Mouse (Mus musculus) left cerebral cortex, postnatal 25 days (tissue): ENCODE data around the gene Gm8180. TPM values are rescaled to one million over a fixed set of nuclear protein-coding genes. Genes with fewer than 3 reads are reported as not detected.
"Not testable (repeated sequence)": the region's sequence is repeated elsewhere in the genome, so short reads cannot be mapped to it uniquely, and the experiment has no call there.

ENCODE experiments used
- DNase-seq, 2 experiments: peaks; one replicate each; pipeline ENCODE4 v3.0.0; 2022; ENCODE audit warnings: low spot score in 2 of 2, mixed read lengths in 1 of 2
- intact Hi-C: fragments of 180-260 bp; cut with DNase I; formaldehyde crosslinking; loops from one replicate; pipeline ENCODE4 v1.15.1; 2025
- total RNA-seq, 2 experiments: library from RNA; stranded (reverse); gene quantifications; 2 replicates each; pipeline ENCODE4 v1.2.3; 2021

The Gm8180 gene
- not detected for total RNA-seq

GRCm38 (mm10) chr14:43784645-43785044, at the start of gene Gm8180:
Gm8180 (minus strand) TSS chr14:43784745.
- intact Hi-C loops, DNase-seq: not testable (repeated sequence)

GRCm38 (mm10) chr14:43830385-43830784, 45.8 kb upstream of the Gm8180 start:
- DNase-seq, intact Hi-C loops: not testable (repeated sequence)

GRCm38 (mm10) chr14:43824176-43824575, 39.6 kb upstream of the Gm8180 start:
- intact Hi-C loops: not testable (repeated sequence)

GRCm38 (mm10) chr14:43821869-43822268, 37.3 kb upstream of the Gm8180 start:
- intact Hi-C loops, DNase-seq: not testable (repeated sequence)

More at GRCm38 (mm10) chr14:43824176-43824575, 39.6 kb upstream of the Gm8180 start:
- not testable (repeated sequence) for DNase-seq

GRCm38 (mm10) chr14:43812458-43812857, 27.9 kb upstream of the Gm8180 start:
- intact Hi-C loops: not testable (repeated sequence)

GRCm38 (mm10) chr14:43808142-43808541, 23.6 kb upstream of the Gm8180 start:
- DNase-seq, intact Hi-C loops: not testable (repeated sequence)

More at GRCm38 (mm10) chr14:43812458-43812857, 27.9 kb upstream of the Gm8180 start:
- peak; percentile 34 to 43 for DNase-seq

- intact Hi-C loops, DNase-seq: not testable (repeated sequence)
Measured at GRCm38 (mm10) chr14:43804435-43804834, 19.9 kb upstream of the Gm8180 start.

GRCm38 (mm10) chr14:43796905-43797470, 12.4 kb upstream of the Gm8180 start:
- DNase-seq, intact Hi-C loops: not testable (repeated sequence)

- DNase-seq: no peak
Measured at GRCm38 (mm10) chr14:43796069-43796904, 11.7 kb upstream of the Gm8180 start.

GRCm38 (mm10) chr14:43793811-43794210, 9.3 kb upstream of the Gm8180 start:
- DNase-seq, intact Hi-C loops: not testable (repeated sequence)

More at GRCm38 (mm10) chr14:43796069-43796904, 11.7 kb upstream of the Gm8180 start:
- intact Hi-C loops: no loop called here

- intact Hi-C loops, DNase-seq: not testable (repeated sequence)
Measured at GRCm38 (mm10) chr14:43747566-43747965, 37.0 kb downstream of the Gm8180 start, which contains the start of gene Gm6526. Gm6526 (plus strand) TSS chr14:43747866.

Other genes starting within 250 kb of the Gm8180 start
- gene Gm5799, start 241.2 kb downstream of the Gm8180 start, total RNA-seq: not detected
- gene Gm17654, start 205.6 kb downstream of the Gm8180 start, total RNA-seq: not detected
- gene Gm10375, start 176.7 kb downstream of the Gm8180 start, total RNA-seq: not detected
- gene Gm8165, start 107.5 kb downstream of the Gm8180 start, total RNA-seq: not detected
- 1 to 10 TPM; 1.1 to 2.3 TPM for gene Gm7324, start 86.9 kb downstream of the Gm8180 start, total RNA-seq
- not detected for gene Gm16506, start 57.3 kb downstream of the Gm8180 start, total RNA-seq
- gene Gm6526, start 36.9 kb downstream of the Gm8180 start, total RNA-seq: not detected
- not detected for gene Ear1, start 90.8 kb upstream of the Gm8180 start, total RNA-seq
- not detected for gene Ear10, start 138.8 kb upstream of the Gm8180 start, total RNA-seq
- not detected for gene Gm8113, start 140.6 kb upstream of the Gm8180 start, total RNA-seq
- gene Ang5, start 172.3 kb upstream of the Gm8180 start, total RNA-seq: not detected
- not detected for gene Ang6, start 217.5 kb upstream of the Gm8180 start, total RNA-seq